Mouse (Mus musculus): Measurements from ENCODE around the gene Nap1l5. TPM values are rescaled to one million over a fixed set of nuclear protein-coding genes. Genes with fewer than 3 reads are reported as not detected.

Nap1l5 gene
- total RNA-seq, 2 experiments from 2014 or later = 0.16 to 0.18 TPM

DNA sequence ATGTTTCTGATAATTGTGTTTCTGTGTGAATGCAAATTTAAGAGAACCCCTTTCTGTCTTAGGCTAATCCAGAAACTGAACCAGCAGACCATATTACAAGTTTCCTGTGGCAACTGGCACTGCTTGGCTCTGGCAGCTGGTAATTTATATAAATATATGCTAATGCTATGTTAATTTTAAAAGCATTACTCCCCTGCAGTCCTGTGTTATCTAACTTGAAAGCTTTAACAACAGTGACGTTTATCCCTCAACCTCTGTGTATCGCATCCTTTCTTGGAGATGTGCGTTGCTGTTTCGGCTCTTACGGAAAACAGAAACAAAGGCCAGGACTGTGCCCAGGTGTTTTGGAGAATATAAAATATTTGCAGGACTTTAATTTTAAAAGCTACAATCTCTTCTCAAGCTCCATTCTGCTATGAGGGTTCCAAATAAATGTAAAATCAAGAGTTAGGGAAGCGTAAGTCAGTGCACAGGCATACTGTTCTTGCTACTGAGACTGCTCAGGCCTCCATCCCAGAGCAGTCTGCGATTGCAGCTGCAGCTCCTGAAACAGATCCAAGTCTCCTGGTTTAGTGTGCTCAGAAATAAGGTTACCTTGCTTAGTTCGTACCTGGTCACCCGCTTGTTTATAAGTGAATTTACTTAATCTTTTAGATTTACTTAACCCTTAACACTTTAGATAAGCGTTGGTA is 51.1 kb downstream of the Nap1l5 start:
- no peak for DNase-seq
- intact Hi-C loops (cut with DNase I; ENCODE audit: low total_unique reads) = no loop called here

Other genes starting within 250 kb of the Nap1l5 start
- gene Herc3, start 75.6 kb downstream of the Nap1l5 start, total RNA-seq (2021) = 10 to 100 TPM; 50.8 to 58.8 TPM
- 1 to 10 TPM; 7.7 to 8.5 TPM for gene Fam13a, start 117.5 kb upstream of the Nap1l5 start, total RNA-seq (2021)